Mouse (Mus musculus) midbrain, embryonic 16.5 days (tissue): Measurements from ENCODE around the gene Lyl1. TPM values are rescaled to one million over a fixed set of nuclear protein-coding genes. Genes with fewer than 3 reads are reported as not detected.
"Not testable (repeated sequence)": the region's sequence is repeated elsewhere in the genome, so short reads cannot be mapped to it uniquely, and the experiment has no call there.

Experiments
- ATAC-seq: fragments of 200-750 bp; cut with Nextera tagmentation; 2 replicates; pipeline ENCODE4 v1.8.0; 2017; ENCODE audit warnings: moderate TSS enrichment
- H3K27ac ChIP-seq: fragments of 300-500 bp; sonication (generic); 2 replicates; pipeline ENCODE4 v1.5.1; 2014; ENCODE audit warnings: mild to moderate bottlenecking, low read length, mixed read lengths
- H3K27me3 ChIP-seq: fragments of 300-500 bp; sonication (generic); 2 replicates; pipeline ENCODE4 v1.6.1; 2014; ENCODE audit warnings: low read depth, low read length, mixed read lengths; ENCODE audit not compliant: control insufficient read depth, insufficient read depth
- H3K36me3 ChIP-seq: fragments of 300-500 bp; sonication (generic); 2 replicates; pipeline ENCODE4 v1.6.1; 2014; ENCODE audit warnings: mild to moderate bottlenecking, low read length, moderate library complexity, mixed read lengths; ENCODE audit not compliant: control insufficient read depth, insufficient read depth
- H3K4me1 ChIP-seq: fragments of 300-500 bp; sonication (generic); 2 replicates; pipeline ENCODE4 v1.6.1; 2014; ENCODE audit warnings: mild to moderate bottlenecking, low read length, mixed read lengths; ENCODE audit not compliant: control insufficient read depth, insufficient read depth
- H3K4me2 ChIP-seq: fragments of 300-500 bp; sonication (generic); 2 replicates; pipeline ENCODE4 v1.6.1; 2014; ENCODE audit warnings: mild to moderate bottlenecking, low read length, mixed read lengths
- H3K4me3 ChIP-seq: fragments of 300-500 bp; sonication (generic); 2 replicates; pipeline ENCODE4 v1.5.1; 2014; ENCODE audit warnings: low read depth, mild to moderate bottlenecking, low read length, moderate library complexity, mixed read lengths
- H3K9ac ChIP-seq: fragments of 300-500 bp; sonication (generic); 2 replicates; pipeline ENCODE4 v1.6.1; 2014; ENCODE audit warnings: low read depth, low read length, mixed read lengths
- H3K9me3 ChIP-seq: fragments of 300-500 bp; sonication (generic); replicated peaks from 2 replicates; pipeline ENCODE4 v1.6.1; 2014; ENCODE audit warnings: mild to moderate bottlenecking, low read length, mixed read lengths; ENCODE audit not compliant: control insufficient read depth, poor library complexity, severe bottlenecking
- WGBS: fragments of 180-500 bp; shearing (Covaris S2); extraction: QIAGEN DNeasy Blood & Tissue Kit; methylation state at CpG from one replicate; pipeline ENCODE4 v1.1.7; 2014; 5-methylcytosine and 5-hydroxymethylcytosine counted together
- polyA plus RNA-seq: library from polyadenylated mRNA; unstranded; fragments of >200 nt; fragmentation: Nextera tagmentation; extraction: Ambion mirVana; gene quantifications from 2 replicates; pipeline ENCODE4 v1.2.1, GENCODE M21; 2015

Gene Lyl1
- polyA plus RNA-seq, 1 experiment from 2014 or later, result 3.1 TPM

GRCm38 (mm10) chr8:84664566-84665384 is 36.5 kb upstream of the Lyl1 start:
- peak overlapping the region; percentile 63 for H3K4me3 ChIP-seq
- peak; percentile 72 for ATAC-seq
- no peaks in the 10 kb centered on the region for H3K36me3 ChIP-seq
- H3K9me3 ChIP-seq, result no peaks in the 10 kb centered on the region
- under 1% methylated on average over 29 of the region's 29 CpGs for WGBS
- peaks cover 39% of the 10 kb centered on the region for H3K4me1 ChIP-seq
- peak overlapping the region; percentile 82 for H3K9ac ChIP-seq
- peaks cover 2% of the 10 kb centered on the region; the same call in 1 of the 2 replicates for H3K27me3 ChIP-seq
- peak overlapping the region; percentile 89 for H3K27ac ChIP-seq
- peak overlapping the region; percentile 87 for H3K4me2 ChIP-seq

DNA sequence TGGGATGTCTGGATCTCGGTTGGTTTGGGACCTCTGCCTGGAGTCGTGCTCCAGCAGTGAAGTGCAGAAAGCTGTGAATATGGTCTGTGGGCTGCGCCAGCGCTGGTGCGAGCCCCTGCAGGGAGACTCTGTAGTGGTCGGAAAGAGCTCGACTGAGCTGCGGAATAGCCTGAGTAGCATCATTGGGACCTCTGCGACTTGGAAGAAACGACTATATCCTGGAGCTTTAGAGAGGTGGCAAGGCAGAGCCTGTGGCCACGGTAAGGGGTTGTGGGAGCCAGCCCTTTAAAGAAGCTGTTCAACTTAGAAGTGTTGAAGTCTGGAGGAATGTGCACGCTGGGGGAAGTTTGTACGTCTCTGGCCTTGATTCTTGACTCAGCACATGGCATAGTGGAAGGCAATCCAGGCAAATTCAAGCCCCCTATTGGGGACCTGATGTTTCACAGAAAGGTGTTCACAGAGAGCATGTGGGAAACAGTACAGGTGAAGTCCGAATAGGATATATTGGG is 35.8 kb upstream of the Lyl1 start:
- H3K9ac ChIP-seq, result peak overlapping the region; percentile 82
- H3K4me2 ChIP-seq, result peak overlapping the region; percentile 87
- H3K36me3 ChIP-seq, result peaks cover 5% of the 10 kb centered on the region
- no peaks in the 10 kb centered on the region for H3K9me3 ChIP-seq
- H3K4me3 ChIP-seq, result peak overlapping the region; percentile 63
- peak overlapping the region; percentile 89 for H3K27ac ChIP-seq
- ATAC-seq, result peak; percentile 21; the same call in 1 of the 2 replicates
- 2% methylated on average over 14 of the region's 14 CpGs for WGBS
- H3K4me1 ChIP-seq, result peaks cover 35% of the 10 kb centered on the region
- H3K27me3 ChIP-seq, result peaks cover 2% of the 10 kb centered on the region; the same call in 1 of the 2 replicates

DNA sequence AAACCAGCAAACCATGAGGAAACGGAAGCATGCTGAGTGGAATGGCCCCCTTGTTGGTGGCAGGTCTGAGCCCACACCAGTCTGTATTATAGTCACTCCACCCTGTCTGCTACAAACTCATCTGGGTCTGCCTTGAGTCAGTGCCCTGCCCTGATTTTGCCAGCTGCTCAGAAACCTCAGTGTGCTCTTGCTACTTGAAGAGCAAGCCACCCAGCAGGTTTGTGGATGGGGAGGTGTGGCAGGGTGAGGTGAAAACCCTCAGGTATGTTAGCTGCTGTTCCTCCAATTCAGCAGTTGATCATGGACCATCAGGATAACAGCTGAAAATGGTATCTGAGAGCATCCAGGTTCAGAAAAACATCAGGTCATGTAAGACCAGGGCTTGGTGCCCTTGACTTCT is 33.2 kb upstream of the Lyl1 start:
- Histone ChIP-seq H3K27ac (no peak overlapping the region), H3K9ac (no peak overlapping the region), H3K27me3 (no peaks in the 10 kb centered on the region), H3K4me2 (no peak overlapping the region), H3K9me3 (no peaks in the 10 kb centered on the region), H3K4me3 (no peak overlapping the region), H3K4me1 (peaks cover 15% of the 10 kb centered on the region), H3K36me3 (peaks cover 7% of the 10 kb centered on the region)
- no peak for ATAC-seq
- WGBS, result 91% methylated on average over 1 of the region's 1 CpGs

DNA sequence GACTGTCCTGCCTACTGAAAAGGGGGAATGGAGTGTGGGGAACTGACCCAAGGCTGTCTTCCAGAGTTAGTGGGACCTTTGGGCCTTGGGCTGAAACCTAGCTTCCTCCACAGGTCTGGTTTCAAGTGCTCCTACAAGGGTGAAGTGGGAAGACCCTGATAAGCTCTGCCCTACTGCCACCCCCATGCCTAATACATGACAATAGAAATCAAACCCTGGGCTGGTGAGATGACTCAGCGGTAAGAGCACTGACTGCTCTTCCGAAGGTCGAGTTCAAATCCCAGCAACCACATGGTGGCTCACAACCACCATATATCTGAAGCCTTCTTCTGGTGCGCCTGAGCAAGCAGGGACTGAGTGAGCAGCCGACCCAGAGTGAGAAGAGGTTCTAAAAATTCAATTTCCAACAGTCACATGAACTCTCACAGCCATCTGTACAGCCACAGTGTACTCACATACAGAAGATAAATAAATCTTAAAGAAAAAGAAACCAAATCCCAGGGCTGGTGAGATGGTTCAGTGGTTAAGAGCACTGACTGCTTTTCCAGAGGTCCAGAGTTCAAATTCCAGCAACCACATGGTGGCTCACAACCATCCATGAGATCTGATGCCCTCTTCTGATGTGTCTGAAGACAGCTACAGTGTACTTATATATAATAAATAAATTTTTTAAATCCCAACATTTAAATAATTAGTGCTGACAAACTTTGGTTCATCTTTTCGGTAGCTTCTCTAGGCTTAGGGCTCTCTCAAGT is 32.3 kb upstream of the Lyl1 start:
- WGBS, result 81% methylated on average over 6 of the region's 6 CpGs
- no peaks in the 10 kb centered on the region for H3K9me3 ChIP-seq
- H3K36me3 ChIP-seq, result peaks cover 11% of the 10 kb centered on the region
- H3K4me1 ChIP-seq, result peaks cover 9% of the 10 kb centered on the region
- no peaks in the 10 kb centered on the region for H3K27me3 ChIP-seq
- no peak overlapping the region for H3K4me3 ChIP-seq
- no peak for ATAC-seq
- H3K27ac ChIP-seq, result no peak overlapping the region
- no peak overlapping the region for H3K9ac ChIP-seq
- H3K4me2 ChIP-seq, result no peak overlapping the region

DNA sequence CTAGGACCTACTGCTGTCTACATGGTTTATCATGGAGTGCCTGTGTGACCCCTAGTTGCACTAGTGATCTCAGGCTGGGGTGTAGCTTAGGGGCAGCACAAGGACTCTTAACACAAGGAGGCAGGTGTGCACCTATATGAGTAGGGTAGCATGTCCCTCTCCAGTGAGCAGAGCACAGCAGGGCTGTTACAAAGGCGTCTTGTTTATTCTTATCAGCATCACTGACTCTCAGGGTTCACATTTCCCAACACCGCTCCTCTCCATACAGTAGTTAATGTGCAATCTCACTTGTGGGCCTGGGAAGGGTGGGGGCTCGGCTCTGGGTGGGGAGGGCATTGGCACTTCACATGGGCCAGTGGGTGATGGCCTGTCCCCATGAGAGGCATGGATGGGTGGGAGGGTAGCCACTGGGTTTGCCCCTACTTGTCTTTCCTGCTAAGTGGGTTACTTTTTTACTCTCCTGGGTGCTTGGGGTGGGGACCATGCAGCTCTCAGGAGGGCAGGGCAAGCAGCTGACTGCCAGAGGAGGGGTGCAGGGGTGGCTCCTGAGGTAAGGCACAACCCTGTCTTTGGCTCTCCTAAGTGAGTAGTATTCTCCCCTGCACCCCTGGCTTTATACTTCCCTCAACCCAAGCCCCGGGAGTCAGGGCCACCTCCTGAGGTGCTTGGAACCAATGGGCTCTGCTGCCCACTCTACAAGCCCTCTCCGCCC is 30.8 kb upstream of the Lyl1 start:
- ATAC-seq, H3K4me3 ChIP-seq, H3K27me3 ChIP-seq, H3K4me2 ChIP-seq, H3K27ac ChIP-seq, H3K9ac ChIP-seq, H3K9me3 ChIP-seq, H3K4me1 ChIP-seq: not testable (repeated sequence)
- 92% methylated on average over 4 of the region's 5 CpGs for WGBS
- H3K36me3 ChIP-seq, result peaks cover 18% of the 10 kb centered on the region

GRCm38 (mm10) chr8:84677305-84677704 is 24.0 kb upstream of the Lyl1 start:
- no peak overlapping the region for H3K27ac ChIP-seq
- no peaks in the 10 kb centered on the region for H3K4me1 ChIP-seq
- H3K9ac ChIP-seq, result no peak overlapping the region
- no peak for ATAC-seq
- H3K36me3 ChIP-seq, result peaks cover 15% of the 10 kb centered on the region; the same call in 1 of the 2 replicates
- no peak overlapping the region for H3K4me2 ChIP-seq
- no peaks in the 10 kb centered on the region for H3K27me3 ChIP-seq
- 89% methylated on average over 5 of the region's 5 CpGs for WGBS
- H3K4me3 ChIP-seq, result no peak overlapping the region
- no peaks in the 10 kb centered on the region for H3K9me3 ChIP-seq

GRCm38 (mm10) chr8:84681476-84681875 is 19.8 kb upstream of the Lyl1 start:
- no peaks in the 10 kb centered on the region for H3K36me3 ChIP-seq
- 83% methylated on average over 2 of the region's 2 CpGs for WGBS

GRCm38 (mm10) chr8:84682257-84682656 is 19.0 kb upstream of the Lyl1 start:
- ATAC-seq, result no peak
- Histone ChIP-seq H3K9ac (no peak overlapping the region), H3K4me2 (no peak overlapping the region), H3K4me3 (no peak overlapping the region), H3K9me3 (no peaks in the 10 kb centered on the region), H3K36me3 (no peaks in the 10 kb centered on the region), H3K27me3 (no peaks in the 10 kb centered on the region), H3K4me1 (peaks cover 17% of the 10 kb centered on the region), H3K27ac (no peak overlapping the region)
- WGBS, result 85% methylated on average over 2 of the region's 2 CpGs

More at GRCm38 (mm10) chr8:84681476-84681875, 19.8 kb upstream of the Lyl1 start:
- H3K4me2 ChIP-seq, result no peak overlapping the region
- no peak for ATAC-seq
- H3K4me1 ChIP-seq, result peaks cover 14% of the 10 kb centered on the region
- no peak overlapping the region for H3K4me3 ChIP-seq
- H3K27ac ChIP-seq, result no peak overlapping the region
- no peaks in the 10 kb centered on the region for H3K9me3 ChIP-seq
- no peak overlapping the region for H3K9ac ChIP-seq
- H3K27me3 ChIP-seq, result no peaks in the 10 kb centered on the region
